Mouse (Mus musculus): ENCODE results near the gene Spata32. TPM values are rescaled to one million over a fixed set of nuclear protein-coding genes. Genes with fewer than 3 reads are reported as not detected.

Spata32 gene
- total and polyA plus RNA-seq, 3 experiments: not detected

GRCm38 (mm10) chr11:103175688-103176442 lies 42.4 kb downstream of the Spata32 start (continued):
- TF ChIP-seq E2F4 (IDR thresholded peaks at IDR 0.05; ENCODE audit: insufficient replicate concordance, low read depth, low read length) (no peak), CHD1 (IDR thresholded peaks at IDR 0.05; ENCODE audit: low read depth, low read length) (no peak), CHD2 (IDR thresholded peaks at IDR 0.05; ENCODE audit: low read length) (peak; percentile 67; the same call in 1 of the 2 replicates), MEF2A (IDR thresholded peaks at IDR 0.05; ENCODE audit: borderline replicate concordance, low read depth, low read length) (peak; percentile 87), NELFE (IDR thresholded peaks at IDR 0.05; ENCODE audit: low read depth, low read length) (peak; percentile 79), CTCF (conservative IDR thresholded peaks at IDR 0.05 in 1 of 2, IDR thresholded peaks at IDR 0.05 in 1 of 2; ENCODE audit: low read depth in 2 of 2, low read length in 2 of 2) (no peak), POLR2A (IDR thresholded peaks at IDR 0.05; ENCODE audit: low read depth, low read length) (peak; percentile 84), MXI1 (IDR thresholded peaks at IDR 0.05; ENCODE audit: low read depth, low read length) (peak; percentile 88; the same call in 1 of the 2 replicates), MAX (IDR thresholded peaks at IDR 0.05; ENCODE audit: low read length) (peak; percentile 70), RCOR1 (conservative IDR thresholded peaks at IDR 0.05; ENCODE audit: low read depth, low read length) (no peak), NRF1 (IDR thresholded peaks at IDR 0.05; ENCODE audit: low read depth, low read length) (peak; percentile 58), ZNF384 (IDR thresholded peaks at IDR 0.05; ENCODE audit: low read depth, low read length) (0 out of 2 replicates have a peak, but pooled peaks have one; percentile 29), JUND (conservative IDR thresholded peaks at IDR 0.05; ENCODE audit: low read depth, low read length) (0 out of 2 replicates have a peak, but pooled peaks have one; percentile 15)

GRCm38 (mm10) chr11:103174891-103175391 lies 43.3 kb downstream of the Spata32 start:
- Histone ChIP-seq H3K27ac (ENCODE audit: insufficient read depth, low read depth) (peak overlapping the region; percentile 99), H3K4me2 (ENCODE audit: insufficient read depth, low read depth, poor library complexity, severe bottlenecking) (peak overlapping the region; percentile 93), H3K36me3 (replicated peaks in 1 of 2; ENCODE audit: control insufficient read depth in 1 of 2, insufficient read depth in 1 of 2, low read length in 1 of 2) (peaks cover 8 to 15% of the 10 kb centered on the region in 2 experiments), H3K9ac (ENCODE audit: insufficient read depth, low read depth) (peak overlapping the region; percentile 58), H3K27me3 (replicated peaks) (no peaks in the 10 kb centered on the region), H3K9me3 (replicated peaks; ENCODE audit: low read length) (no peaks in the 10 kb centered on the region), H3K4me1 (ENCODE audit: control insufficient read depth in 1 of 2, insufficient read depth in 2 of 2) (peaks cover 38 to 89% of the 10 kb centered on the region in 2 experiments), H3K79me2 (replicated peaks; ENCODE audit: control insufficient read depth, extremely low read depth, insufficient read depth, poor library complexity, severe bottlenecking) (peaks cover 69% of the 10 kb centered on the region), H3K4me3 (replicated peaks in 1 of 3; ENCODE audit: low read depth in 2 of 3, low read length in 2 of 3, poor library complexity in 1 of 3) (peak overlapping the region; percentile 21 to 69 (median 23))
- dilution Hi-C loops (cut with MboI; ENCODE audit: extremely low pct_ligation_motif_present, extremely low pct_unique_long_range_greater_than_20kb, low sequenced_read_pairs): no loop called here
- in situ Hi-C loops (cut with MboI; ENCODE audit: low pct_ligation_motif_present, low pct_unique_long_range_greater_than_20kb, low sequenced_read_pairs): loop anchor here (5.0 to 25.0 kb wide), 3 partner anchors 97 to 387 kb away; no protein-coding TSS in a partner anchor
- DNase-seq (ENCODE audit: extremely low read depth): peak; percentile 99
- TF ChIP-seq MAFK (IDR thresholded peaks at IDR 0.05; ENCODE audit: insufficient replicate concordance, low read length) (no peak), RAD21 (IDR thresholded peaks at IDR 0.05; ENCODE audit: low read depth, low read length) (no peak; the same call in none of the 2 replicates), UBTF (IDR thresholded peaks at IDR 0.05; ENCODE audit: low read depth, low read length) (peak; percentile 71; the same call in 1 of the 2 replicates), TCF12 (IDR thresholded peaks at IDR 0.05; ENCODE audit: low read depth, low read length) (peak; percentile 95), CHD1 (IDR thresholded peaks at IDR 0.05; ENCODE audit: low read depth, low read length) (peak; percentile 29; the same call in 1 of the 2 replicates), SMC3 (IDR thresholded peaks at IDR 0.05; ENCODE audit: low read depth, low read length) (peak; percentile 31; the same call in 1 of the 2 replicates), CTCF (conservative IDR thresholded peaks at IDR 0.05 in 1 of 2, IDR thresholded peaks at IDR 0.05 in 1 of 2; ENCODE audit: low read depth in 2 of 2, low read length in 2 of 2) (no peak), ZNF384 (IDR thresholded peaks at IDR 0.05; ENCODE audit: low read depth, low read length) (no peak; the same call in 1 of the 2 replicates), CHD2 (IDR thresholded peaks at IDR 0.05; ENCODE audit: low read length) (peak; percentile 86), E2F4 (IDR thresholded peaks at IDR 0.05; ENCODE audit: insufficient replicate concordance, low read depth, low read length) (no peak), KAT2A (IDR thresholded peaks at IDR 0.05; ENCODE audit: insufficient replicate concordance, low read length) (peak; percentile 61; the same call in 1 of the 2 replicates), POLR2A (IDR thresholded peaks at IDR 0.05; ENCODE audit: low read depth, low read length) (peak; percentile 73), ELF1 (IDR thresholded peaks at IDR 0.05; ENCODE audit: low read depth, low read length) (peak; percentile 94), JUND (conservative IDR thresholded peaks at IDR 0.05; ENCODE audit: low read depth, low read length) (no peak), NRF1 (IDR thresholded peaks at IDR 0.05; ENCODE audit: low read depth, low read length) (peak; percentile 49), ZC3H11A (IDR thresholded peaks at IDR 0.05; ENCODE audit: low read depth, low read length) (no peak), EP300 (IDR thresholded peaks at IDR 0.05; ENCODE audit: low read length) (peak; percentile 79), ZKSCAN1 (IDR thresholded peaks at IDR 0.05; ENCODE audit: borderline replicate concordance, low read depth, low read length) (no peak), PAX5 (IDR thresholded peaks at IDR 0.05; ENCODE audit: low read length) (no peak), JUN (IDR thresholded peaks at IDR 0.05; ENCODE audit: insufficient read depth, low read depth, low read length) (peak; percentile 3; the same call in 1 of the 2 replicates), USF1 (IDR thresholded peaks at IDR 0.05; ENCODE audit: low read depth, low read length) (no peak), MXI1 (IDR thresholded peaks at IDR 0.05; ENCODE audit: low read depth, low read length) (peak; percentile 95), MEF2A (IDR thresholded peaks at IDR 0.05; ENCODE audit: borderline replicate concordance, low read depth, low read length) (peak; percentile 93), HCFC1 (IDR thresholded peaks at IDR 0.05; ENCODE audit: low read depth, low read length) (peak; percentile 65), TBP (conservative IDR thresholded peaks at IDR 0.05; ENCODE audit: low read depth, low read length) (0 out of 2 replicates have a peak, but pooled peaks have one; percentile 27), ZMIZ1 (IDR thresholded peaks at IDR 0.05; ENCODE audit: low read depth, low read length) (peak; percentile 72), POLR2AphosphoS2 (IDR thresholded peaks at IDR 0.05; ENCODE audit: low read depth, low read length) (peak; percentile 74; the same call in 1 of the 2 replicates), MAX (IDR thresholded peaks at IDR 0.05; ENCODE audit: low read length) (peak; percentile 92), BHLHE40 (IDR thresholded peaks at IDR 0.05; ENCODE audit: low read depth, low read length) (peak; percentile 91)

Data from CH12.LX (cell line).